Mouse (Mus musculus) common myeloid progenitor, adult 5-6 weeks (primary cell): ENCODE measurements around the gene Yod1. TPM values are rescaled to one million over a fixed set of nuclear protein-coding genes. Genes with fewer than 3 reads are reported as not detected.
A peak's percentile ranks its signal among the peaks of the same experiment; 100 is the strongest.

ENCODE experiments used
- ATAC-seq: replicated peaks from 2 replicates; pipeline ENCODE4 v1.8.0; 2016; ENCODE audit warnings: low read depth, mild to moderate bottlenecking, moderate TSS enrichment, inconsistent platforms; ENCODE audit not compliant: poor library complexity, severe bottlenecking
- total RNA-seq: library from RNA; stranded (forward); fragments of 200-1000, 187-1606 nt; gene quantifications from 2 replicates; pipeline ENCODE4 v1.2.3, GENCODE M21; 2017

The Yod1 gene
- total RNA-seq, 1 experiment from 2014 or later = 10.3 TPM

- ATAC-seq = no peak
Measured at GRCm38 (mm10) chr1:130762045-130762760, 45.1 kb downstream of the Yod1 start.

GRCm38 (mm10) chr1:130764027-130764461 lies 46.9 kb downstream of the Yod1 start:
- peak; percentile 54; the same call in 1 of the 2 replicates for ATAC-seq

GRCm38 (mm10) chr1:130767066-130767465 lies 49.9 kb downstream of the Yod1 start:
- ATAC-seq = no peak

- ATAC-seq = no peak
Measured at GRCm38 (mm10) chr1:130769925-130770324, 52.8 kb downstream of the Yod1 start.

GRCm38 (mm10) chr1:130770487-130770886 lies 53.4 kb downstream of the Yod1 start:
- no peak for ATAC-seq

GRCm38 (mm10) chr1:130770981-130771494 lies 53.9 kb downstream of the Yod1 start:
- no peak for ATAC-seq

Other genes with a start within 250 kb of the Yod1 start
- gene Zp3r, start 87.7 kb upstream of the Yod1 start, total RNA-seq = not detected in 2 replicates
- not detected in 2 replicates for gene C4bp, start 55.7 kb upstream of the Yod1 start, total RNA-seq
- not detected in 2 replicates for gene Gm29427, start 1.5 kb upstream of the Yod1 start, total RNA-seq
- gene Pfkfb2, start 11.9 kb downstream of the Yod1 start, total RNA-seq = 19.4 and 22.3 TPM in 2 replicates
- gene AA986860, start 14.6 kb downstream of the Yod1 start, total RNA-seq = 0.37 and 0.44 TPM in 2 replicates
- not detected in 2 replicates for gene Fcamr, start 83.6 kb downstream of the Yod1 start, total RNA-seq
- not detected in 2 replicates for gene Pigr, start 109.4 kb downstream of the Yod1 start, total RNA-seq
- gene Fcmr, start 148.3 kb downstream of the Yod1 start, total RNA-seq = not detected in 2 replicates
- not detected in 2 replicates for gene Il24, start 170.1 kb downstream of the Yod1 start, total RNA-seq
- gene Il20, start 194.1 kb downstream of the Yod1 start, total RNA-seq = not detected in 2 replicates
- not detected in 2 replicates for gene Il19, start 222.8 kb downstream of the Yod1 start, total RNA-seq